Mouse (Mus musculus) adrenal gland, postnatal 4 days (tissue): ENCODE data around the gene Dleu7. TPM values are rescaled to one million over a fixed set of nuclear protein-coding genes. Genes with fewer than 3 reads are reported as not detected.

Experiments
- DNase-seq, 2 experiments: peaks; one replicate each; pipeline ENCODE4 v3.0.0; 2021 to 2022; ENCODE audit warnings: low spot score in 2 of 2, mixed read lengths in 2 of 2
- long read RNA-seq, 2 experiments: library from polyadenylated mRNA; stranded (forward); transcript quantifications; one replicate each; pipeline ENCODE4 v2.0.0; 2021
- total RNA-seq, 2 experiments: library from RNA; stranded (reverse); gene quantifications; 2 replicates each; pipeline ENCODE4 v1.2.3; 2021

Dleu7 gene
- total RNA-seq, result under 1 TPM; 0.31 to 0.53 TPM
- long read RNA-seq, experiment 1, result 0 reads
- long read RNA-seq, experiment 2, result 0 reads

DNA sequence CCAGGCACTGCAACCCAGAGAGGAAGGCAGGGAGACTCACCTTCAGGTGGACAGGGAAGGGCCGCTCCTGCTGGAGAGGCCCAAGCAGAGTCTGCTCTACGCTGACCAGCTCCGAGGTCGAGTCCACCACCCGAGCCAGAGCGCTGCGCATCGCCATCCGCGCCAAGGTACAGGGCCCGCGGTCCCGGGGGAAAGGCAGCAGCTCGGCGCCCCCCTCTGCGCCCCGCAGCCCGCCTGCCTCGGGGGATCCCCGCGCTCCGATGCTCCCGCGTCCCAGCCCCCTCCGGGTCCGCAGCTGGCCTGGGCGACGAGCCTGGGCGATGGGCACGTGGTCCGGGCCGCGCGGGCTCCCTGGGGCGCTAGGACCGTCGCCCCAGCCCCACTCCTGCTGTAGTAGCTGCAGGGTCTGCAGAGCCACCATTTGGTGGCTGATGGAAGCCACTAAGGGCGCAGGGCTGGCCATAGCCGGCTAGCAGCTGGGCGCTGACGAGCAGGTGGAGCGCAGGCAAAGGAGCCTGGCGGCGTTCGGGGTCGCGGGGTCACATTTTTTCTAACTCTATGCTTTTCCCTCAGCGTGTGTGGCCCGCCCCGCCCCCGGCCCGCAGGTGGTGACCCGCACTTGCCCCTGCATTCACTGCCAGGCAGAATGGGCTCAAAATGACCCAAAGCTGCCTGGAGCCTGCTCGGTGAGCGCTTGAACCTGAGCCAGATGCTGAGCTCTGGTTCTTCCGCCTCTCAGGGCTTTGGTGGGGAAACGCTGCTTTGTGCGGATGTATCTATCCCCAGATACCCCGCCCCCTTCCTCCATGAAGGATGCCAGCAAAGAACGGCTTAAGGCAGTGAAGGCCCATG lies at the start of gene Dleu7, which contains the start of gene Rnaseh2b:
TSS of gene Dleu7 (minus strand) at position 560 of the 852 bp plus-strand sequence.
TSS of gene Rnaseh2b (plus strand) at position 102 of the 852 bp plus-strand sequence.
- peak in 1 of 2 experiments; percentile 3 for DNase-seq

DNA sequence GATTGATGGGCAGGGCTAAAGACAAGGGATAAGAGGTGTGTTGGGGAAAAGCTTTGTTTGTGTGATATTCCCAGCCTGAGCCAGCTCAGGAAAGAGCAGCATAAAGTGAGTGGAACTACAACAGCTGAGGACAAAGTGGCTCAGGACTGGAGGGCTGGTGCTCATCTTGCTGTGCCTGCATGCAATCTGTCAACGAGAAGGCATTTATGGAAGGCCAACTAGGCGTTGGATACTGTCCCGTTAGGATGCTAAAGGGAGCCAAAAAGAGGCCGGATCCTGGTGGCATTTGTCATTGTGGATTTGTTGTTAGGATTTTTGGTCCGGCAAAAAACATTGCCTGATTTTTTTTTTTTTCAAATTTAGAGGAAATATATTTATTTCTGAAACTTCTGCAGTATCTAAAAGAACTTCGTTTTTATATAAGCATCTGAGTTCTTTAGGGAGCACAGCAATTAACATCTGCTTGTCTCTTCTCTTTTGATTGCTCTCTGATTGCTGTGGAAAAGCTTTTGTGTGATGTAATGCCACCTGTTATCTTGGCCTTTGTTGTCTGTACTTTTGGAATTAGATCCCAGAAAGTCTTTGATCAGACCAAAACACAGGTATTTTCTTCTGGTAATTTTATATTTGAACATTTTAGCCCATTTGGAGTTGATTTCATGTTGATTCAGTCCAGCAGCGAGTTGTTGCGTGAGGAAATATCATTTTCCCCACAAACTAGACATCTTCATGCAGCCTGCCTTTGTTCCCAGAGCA lies 49.2 kb upstream of the Dleu7 start:
- DNase-seq, result no peak

DNA sequence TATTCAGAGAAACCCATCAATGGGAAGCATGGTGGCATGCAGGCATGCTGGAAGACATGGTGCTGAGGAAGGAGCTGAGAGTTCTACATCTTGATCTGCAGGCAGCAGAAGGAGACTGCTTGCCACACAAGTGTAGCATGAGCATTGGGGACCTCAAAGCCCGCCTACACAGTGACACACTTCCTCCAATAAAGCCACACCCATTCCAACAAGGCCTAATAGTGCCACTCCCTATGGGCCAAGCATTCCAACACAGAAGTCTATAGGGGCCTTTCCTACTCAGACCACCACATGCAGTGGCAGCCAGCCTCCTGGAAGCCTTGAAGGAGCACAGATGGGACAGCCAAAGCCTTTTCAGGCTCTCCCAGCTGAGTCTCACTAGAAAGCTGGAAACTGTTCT lies 46.3 kb upstream of the Dleu7 start:
- no peak for DNase-seq

- DNase-seq, result no peak
Measured at GRCm38 (mm10) chr14:62333909-62334687, 41.3 kb upstream of the Dleu7 start.

DNA sequence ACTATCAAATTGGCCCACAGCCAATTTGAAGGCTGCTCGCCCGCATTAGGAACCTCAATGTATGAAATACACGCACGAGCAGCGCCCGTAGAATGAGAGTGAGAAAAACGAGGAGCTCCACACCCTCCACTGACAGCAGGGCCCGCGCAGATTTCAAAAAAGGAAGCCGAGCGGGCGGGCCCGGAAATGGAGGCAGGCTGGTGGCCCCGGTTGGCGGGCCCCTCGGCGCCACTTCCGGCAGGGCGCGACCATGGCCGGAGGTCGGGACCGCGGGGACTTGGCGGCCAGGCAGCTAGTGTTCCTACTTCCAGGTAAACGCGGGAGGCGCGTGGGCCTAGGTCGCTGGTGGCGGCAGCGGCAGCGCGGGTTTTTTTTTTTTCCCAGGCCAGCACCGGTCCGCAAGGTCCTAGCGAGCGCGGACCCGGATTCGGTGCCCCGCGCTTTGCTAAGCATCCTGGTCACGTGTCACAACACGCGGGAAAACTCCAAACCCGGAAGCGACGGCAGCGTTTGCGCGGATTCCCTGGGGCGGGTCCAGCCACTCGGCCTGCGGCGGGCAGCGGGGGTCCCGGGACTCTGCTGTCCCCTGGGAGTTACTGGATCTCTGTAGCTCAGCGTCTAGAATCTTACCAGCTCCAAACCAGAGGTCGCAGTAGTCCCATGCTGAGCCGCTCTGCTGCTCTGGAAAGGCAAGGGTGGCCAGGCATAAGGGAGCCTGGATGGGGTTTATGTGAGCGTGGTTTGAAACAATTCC lies 39.2 kb upstream of the Dleu7 start:
- DNase-seq, result peak; percentile 68 to 73

GRCm38 (mm10) chr14:62331457-62331856 lies 38.6 kb upstream of the Dleu7 start:
- no peak for DNase-seq

- no peak for DNase-seq
Measured at GRCm38 (mm10) chr14:62329631-62330030, 36.8 kb upstream of the Dleu7 start.

DNA sequence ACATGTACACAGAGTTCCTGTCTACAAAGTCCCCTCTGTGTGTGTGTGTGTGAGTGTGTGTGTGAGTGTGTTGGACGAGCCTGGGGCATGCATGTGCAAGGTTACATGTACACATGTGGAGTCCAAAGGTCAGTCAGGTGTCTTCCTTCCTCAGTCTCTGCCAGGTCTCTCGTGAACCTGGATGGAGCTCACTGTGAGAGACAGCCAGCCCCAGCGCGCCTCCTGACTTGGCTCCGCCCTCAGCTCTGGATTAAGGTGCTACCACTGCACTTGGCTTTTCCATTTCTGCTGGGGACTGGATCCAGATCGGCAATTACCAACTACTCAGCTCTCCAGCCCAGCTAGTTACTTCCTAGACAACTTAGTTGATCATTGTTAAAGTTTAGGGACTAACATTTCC lies 35.8 kb upstream of the Dleu7 start:
- no peak for DNase-seq

- DNase-seq, result no peak
Measured at GRCm38 (mm10) chr14:62327171-62327570, 34.3 kb upstream of the Dleu7 start.

DNA sequence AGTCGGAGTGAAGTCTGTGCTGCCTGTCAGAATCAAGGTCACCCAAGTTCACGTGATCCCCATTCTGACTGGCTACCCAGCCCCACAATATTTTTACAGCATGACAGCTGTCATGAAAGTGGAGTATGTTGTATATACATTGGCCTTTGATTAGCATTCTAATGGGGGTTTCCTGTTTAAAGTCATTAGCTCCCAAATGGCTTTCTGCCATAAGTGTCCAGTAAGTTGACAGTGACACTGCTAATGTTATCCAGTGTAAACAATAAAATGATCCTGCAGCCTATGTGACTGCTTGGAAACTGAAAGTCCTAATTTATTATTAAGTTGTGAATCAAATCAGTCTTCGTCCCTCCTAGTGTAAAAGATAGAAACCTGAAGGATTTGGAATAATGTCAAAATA lies 33.2 kb upstream of the Dleu7 start:
- DNase-seq, result no peak

GRCm38 (mm10) chr14:62324943-62325342 lies 32.1 kb upstream of the Dleu7 start:
- no peak for DNase-seq

DNA sequence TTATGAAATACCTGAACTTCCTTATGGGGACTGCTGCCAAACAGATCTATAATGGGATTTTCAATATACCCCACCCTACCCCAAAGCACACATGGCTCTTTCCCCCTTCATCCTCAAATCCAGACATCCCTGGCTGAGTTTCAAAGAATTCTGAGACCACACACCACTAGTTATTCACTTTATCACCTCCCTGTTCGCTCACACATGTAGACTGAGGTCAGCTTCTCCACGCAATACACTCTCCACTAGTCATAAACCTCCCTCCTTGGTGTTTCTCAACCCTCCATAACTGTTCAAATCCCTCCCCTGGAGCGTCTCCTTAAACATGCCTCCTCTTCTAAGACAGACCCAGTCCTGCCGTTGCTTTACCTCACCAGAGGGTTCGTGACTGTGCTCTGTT lies 30.6 kb upstream of the Dleu7 start:
- DNase-seq, result no peak

- DNase-seq, result no peak
Measured at GRCm38 (mm10) chr14:62322581-62323344, 29.9 kb upstream of the Dleu7 start.

DNA sequence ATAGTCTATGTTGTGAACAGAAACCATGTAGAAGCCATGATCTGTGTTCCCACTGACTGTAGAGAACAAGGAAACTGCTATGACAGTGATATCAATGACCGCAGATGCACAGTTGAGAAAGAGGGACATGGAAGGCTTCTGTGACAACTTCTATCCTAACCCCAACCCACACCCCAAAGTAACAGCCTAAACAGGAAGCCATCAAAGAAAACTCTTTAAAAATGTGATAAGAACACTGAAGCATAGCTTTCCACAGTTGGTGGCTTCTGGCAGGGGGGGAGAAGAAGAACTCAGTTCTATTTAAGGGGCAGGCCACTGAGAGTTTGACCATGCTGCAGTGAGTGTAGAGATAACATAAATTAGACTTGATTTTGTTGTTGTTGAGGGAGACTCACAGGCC lies 18.8 kb upstream of the Dleu7 start:
- DNase-seq, result no peak

- no peak for DNase-seq
Measured at GRCm38 (mm10) chr14:62309026-62309425, 16.2 kb upstream of the Dleu7 start.

DNA sequence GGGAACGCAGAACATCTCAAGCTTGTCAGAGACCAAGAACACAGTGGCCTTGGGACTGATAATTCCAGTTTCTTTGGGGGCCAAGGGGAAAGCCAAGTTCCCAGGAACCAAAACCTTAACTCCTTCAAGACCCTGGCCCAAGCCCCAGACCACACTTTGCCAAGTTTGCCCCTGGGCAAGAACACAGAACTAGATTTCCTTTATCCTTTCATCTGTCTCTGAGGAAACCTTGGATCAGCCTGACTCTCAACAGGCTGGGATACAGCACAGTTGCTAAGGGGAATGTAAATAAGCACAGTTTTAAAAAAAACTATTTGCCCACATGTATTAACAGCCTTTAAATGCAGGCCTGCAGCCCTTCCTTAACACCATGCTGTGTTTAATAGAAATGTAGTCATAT lies 14.7 kb upstream of the Dleu7 start:
- DNase-seq, result no peak

- no peak for DNase-seq
Measured at GRCm38 (mm10) chr14:62300031-62300430, 7.2 kb upstream of the Dleu7 start.

- no peak for DNase-seq
Measured at GRCm38 (mm10) chr14:62298808-62299207, 6.0 kb upstream of the Dleu7 start.

GRCm38 (mm10) chr14:62292166-62292487 lies 720 bp downstream of the Dleu7 start:
- DNase-seq, result no peak

DNA sequence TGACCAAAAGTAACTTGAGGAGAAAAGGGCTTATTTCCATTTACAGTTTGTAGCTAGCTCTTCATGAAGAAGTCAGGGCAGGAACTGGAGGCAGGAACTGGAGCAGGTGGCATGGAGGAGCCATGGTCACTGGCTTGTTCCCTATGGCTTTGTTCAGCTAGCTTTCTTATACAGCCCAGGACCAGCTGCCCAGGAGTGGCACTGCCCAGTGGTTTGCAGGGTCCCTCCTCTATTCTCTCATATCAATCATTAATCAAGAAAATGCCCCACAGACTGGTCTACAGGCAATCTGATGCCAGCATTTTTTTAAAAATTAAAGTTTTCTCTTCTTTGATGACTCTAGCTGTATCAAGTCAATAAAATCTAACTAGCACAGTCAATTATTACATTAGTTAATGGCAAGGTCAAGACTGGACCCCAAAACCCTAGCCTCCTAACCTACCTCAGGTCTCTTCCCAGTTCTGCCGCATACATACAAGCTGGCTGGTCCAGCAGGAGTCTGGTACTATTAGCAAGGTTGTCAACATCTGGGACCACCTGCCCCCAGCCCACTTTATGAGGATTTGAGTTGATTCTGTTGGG lies 1.4 kb downstream of the Dleu7 start:
- DNase-seq, result no peak
